ENCODE assay signal across 20 mouse cellular contexts in genomic region chr7:126817595-126817994, GRCm38 (mm10). TPM values are rescaled to one million over a fixed set of nuclear protein-coding genes. Genes with fewer than 3 reads are reported as not detected.
"Had no signal": no experiment of that assay in that cellular context is flagged by ENCODE, and none has a peak within 500 bp of the region (broad histone marks: within the 10 kb centered on the region; RNA-seq: fewer than 3 reads in every experiment).

No protein-coding gene starts in this region.

- H3K36me3 ChIP-seq: lung, embryonic 15.5 days; midbrain, embryonic 13.5 days; midbrain, embryonic 15.5 days; neural tube, embryonic 12.5 days; stomach, embryonic 15.5 days had no signal

- H3K9ac ChIP-seq: liver, postnatal 0 days; lung, embryonic 15.5 days; midbrain, embryonic 13.5 days; midbrain, embryonic 15.5 days; neural tube, embryonic 12.5 days; stomach, embryonic 15.5 days had no signal

- ATAC-seq: liver, postnatal 0 days; lung, postnatal 0 days; midbrain, embryonic 13.5 days; midbrain, embryonic 15.5 days had no signal

- H3K9me3 ChIP-seq: lung, embryonic 15.5 days; midbrain, embryonic 15.5 days; neural tube, embryonic 12.5 days; stomach, embryonic 15.5 days had no signal

- DNase-seq: liver, postnatal 0 days; lung, adult 2 months; lung, postnatal 14 days; lung, postnatal 36 days; right cerebral cortex, postnatal 14 days; thymus, postnatal 14 days; thymus, postnatal 36 days had no signal

- H3K4me2 ChIP-seq: lung, embryonic 15.5 days; midbrain, embryonic 11.5 days; midbrain, embryonic 13.5 days; midbrain, embryonic 15.5 days; neural tube, embryonic 12.5 days; stomach, embryonic 15.5 days had no signal

- H3K27ac ChIP-seq: lung, embryonic 15.5 days; macrophage; midbrain, embryonic 13.5 days; midbrain, embryonic 15.5 days; neural tube, embryonic 12.5 days; stomach, embryonic 15.5 days; stomach, postnatal 0 days had no signal

- H3K4me3 ChIP-seq: lung, embryonic 15.5 days; megakaryocyte, embryonic 14.5 days; midbrain, embryonic 13.5 days; midbrain, embryonic 15.5 days; neural tube, embryonic 12.5 days; stomach, embryonic 15.5 days had no signal

- H3K27me3 ChIP-seq: midbrain, embryonic 13.5 days; midbrain, embryonic 15.5 days had no signal

RNA-seq across cellular contexts. Expression of gene 4930451I11Rik, which starts 13.8 kb away (rescaled TPM):
- polyA plus RNA-seq: liver, postnatal 0 days; lung, adult 2 months; lung, embryonic 15.5 days; lung, postnatal 0 days; macrophage; midbrain, embryonic 11.5 days; midbrain, embryonic 13.5 days; midbrain, embryonic 15.5 days; neural tube, embryonic 12.5 days; neural tube, embryonic 14.5 days; spleen, adult 2 months; stomach, embryonic 15.5 days; stomach, postnatal 0 days; thymus, postnatal 0 days had no signal

RNA-seq across cellular contexts. Expression of gene Doc2a, which starts 29.6 kb away (rescaled TPM):
- polyA plus RNA-seq: liver, postnatal 0 days; spleen, adult 2 months had no signal
